Mouse (Mus musculus): ENCODE measurements around the gene Gpatch2. TPM values are rescaled to one million over a fixed set of nuclear protein-coding genes. Genes with fewer than 3 reads are reported as not detected.

The Gpatch2 gene
- 6.8 and 7.8 TPM in 2 replicates for total RNA-seq (2015)
- total RNA-seq (2017): 15.5 and 16.6 TPM in 2 replicates

DNA sequence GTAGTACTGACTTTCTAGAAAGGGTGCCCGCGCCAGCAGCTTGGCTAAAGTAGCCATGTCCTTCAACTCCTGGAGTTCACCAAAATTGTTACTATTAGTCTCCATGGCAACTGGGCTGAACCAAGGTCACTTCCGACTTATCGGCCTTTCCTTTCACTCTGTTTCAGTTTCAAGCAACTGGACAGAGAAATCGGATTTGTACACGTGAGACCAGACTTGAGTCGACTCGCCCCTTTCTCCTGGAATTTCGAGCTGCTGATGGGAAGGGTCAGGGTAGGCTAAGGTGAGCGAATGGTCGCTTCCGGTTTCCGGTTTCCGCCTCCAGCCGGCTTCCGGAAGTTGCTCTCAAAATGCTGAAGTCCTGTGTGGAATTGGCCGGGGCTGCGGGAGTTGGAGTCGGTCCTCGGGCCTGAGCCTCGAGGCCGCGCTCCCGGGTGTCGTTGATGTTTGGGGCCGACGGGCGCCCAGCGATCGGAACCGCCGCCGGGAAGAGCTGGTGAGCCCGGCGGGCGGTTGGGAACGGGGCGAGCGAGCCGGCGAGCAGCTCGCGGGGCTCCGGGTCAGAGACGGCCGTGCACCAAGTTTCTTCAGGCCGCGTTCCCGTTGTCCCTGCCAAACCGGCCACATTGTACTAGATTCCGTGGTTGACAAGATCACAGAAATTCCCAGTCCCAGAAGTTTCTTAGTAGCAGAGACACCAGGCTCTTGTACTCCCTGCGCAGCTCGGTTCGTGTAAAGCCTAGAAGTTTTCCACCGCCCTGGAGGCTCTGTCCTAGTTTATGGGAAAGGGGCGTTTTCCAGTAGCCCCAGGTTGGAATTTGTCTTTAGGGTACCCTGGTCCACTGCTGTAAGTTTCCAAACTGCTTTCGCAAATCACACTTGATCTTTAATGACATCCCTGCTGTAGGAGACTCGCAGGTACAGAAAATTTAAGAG, at the start of gene Gpatch2, which contains the start of gene Spata17:
Gpatch2 (plus strand) TSS at position 328 of the 936 bp plus-strand sequence.
Spata17 (minus strand) TSS at position 285 of the 936 bp plus-strand sequence.
- peak; percentile 94 for ATAC-seq (ENCODE audit: poor library complexity, severe bottlenecking)

GRCm38 (mm10) chr1:187169646-187170045, 45.7 kb upstream of the Gpatch2 start:
- ATAC-seq (ENCODE audit: poor library complexity, severe bottlenecking): no peak

DNA sequence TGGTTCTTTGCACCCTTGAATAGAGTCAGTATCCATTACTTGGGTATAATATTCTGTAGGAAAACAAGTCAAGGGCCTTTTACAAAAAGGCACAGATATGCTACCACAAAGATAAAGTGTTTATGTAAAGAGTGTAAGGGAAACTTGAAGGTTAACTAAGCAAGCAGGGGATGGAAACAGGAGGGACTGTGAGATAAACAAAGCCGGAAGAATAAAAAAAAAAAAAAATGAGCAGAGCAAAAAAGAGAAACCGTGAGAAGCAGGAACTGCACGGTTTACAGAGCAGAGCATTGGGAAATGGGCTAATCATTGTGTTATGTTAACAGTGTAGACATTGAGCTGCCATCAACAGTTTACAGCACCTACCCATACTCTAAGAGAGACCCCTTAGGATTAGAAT, 44.9 kb upstream of the Gpatch2 start:
- no peak for ATAC-seq (ENCODE audit: poor library complexity, severe bottlenecking)

DNA sequence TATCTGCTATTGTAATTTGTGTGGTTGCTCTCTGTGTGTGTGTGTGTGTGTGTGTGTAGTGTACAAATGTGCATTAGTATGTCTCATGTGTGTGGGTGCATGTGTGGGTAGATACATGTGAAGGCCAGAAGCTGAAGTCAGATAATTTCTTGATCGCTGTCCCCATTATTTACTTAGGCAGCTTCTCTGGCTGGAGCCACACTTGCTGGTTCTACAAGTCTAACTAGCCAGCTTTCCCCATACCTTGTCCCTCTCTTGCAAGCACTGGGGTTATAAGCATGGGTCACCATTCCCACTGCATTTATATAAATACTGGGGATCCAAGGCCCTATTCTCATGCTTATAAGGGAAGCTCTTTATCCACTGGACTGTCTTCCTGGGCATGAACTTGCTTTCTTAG, 39.3 kb upstream of the Gpatch2 start:
- ATAC-seq (ENCODE audit: poor library complexity, severe bottlenecking): no peak

DNA sequence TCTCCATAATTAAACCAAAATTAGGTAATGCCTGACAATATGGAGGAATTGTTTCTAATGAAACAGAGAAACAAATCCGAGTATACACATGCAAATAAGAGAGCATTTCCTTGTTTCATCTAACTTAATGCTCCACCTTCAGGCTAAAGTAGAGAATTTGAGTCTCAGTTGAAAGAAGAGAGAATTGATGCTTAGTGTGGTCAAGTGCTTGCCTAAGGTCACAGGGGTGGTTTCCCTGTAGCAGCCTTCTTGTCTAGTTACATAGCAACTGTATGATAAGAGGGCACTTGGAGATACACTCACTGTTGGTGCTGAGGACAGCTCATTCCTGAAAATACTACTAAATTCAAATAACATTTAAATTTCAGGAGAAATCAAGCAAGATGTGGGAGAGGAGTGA, 36.8 kb upstream of the Gpatch2 start:
- no peak for ATAC-seq (ENCODE audit: poor library complexity, severe bottlenecking)

DNA sequence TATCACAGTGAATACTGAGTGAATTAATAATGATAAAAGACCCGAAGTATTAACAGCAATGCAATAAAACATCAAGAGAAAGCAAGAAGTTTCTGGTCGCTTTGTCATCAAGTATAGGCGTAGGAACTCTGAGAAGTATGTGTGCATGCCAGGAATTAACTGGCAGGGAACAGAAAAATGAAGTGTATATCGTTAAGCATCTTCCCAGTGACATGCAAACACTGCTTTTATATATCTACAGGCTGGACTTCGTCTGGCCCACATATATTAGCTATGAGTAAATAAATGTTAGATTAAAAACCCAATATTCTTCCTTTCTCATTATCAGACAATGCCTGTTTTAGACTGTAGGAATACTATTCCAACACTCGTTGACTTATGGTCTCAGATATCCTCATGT, 9.8 kb upstream of the Gpatch2 start:
- ATAC-seq (ENCODE audit: poor library complexity, severe bottlenecking): no peak

GRCm38 (mm10) chr1:187209496-187209895, 5.8 kb upstream of the Gpatch2 start:
- no peak for ATAC-seq (ENCODE audit: poor library complexity, severe bottlenecking)

- no peak for ATAC-seq (ENCODE audit: poor library complexity, severe bottlenecking)
Observed at GRCm38 (mm10) chr1:187210736-187211135, 4.6 kb upstream of the Gpatch2 start.

GRCm38 (mm10) chr1:187216620-187217410, 1.5 kb downstream of the Gpatch2 start:
- ATAC-seq (ENCODE audit: poor library complexity, severe bottlenecking): peak; percentile 28; the same call in 1 of the 2 replicates

DNA sequence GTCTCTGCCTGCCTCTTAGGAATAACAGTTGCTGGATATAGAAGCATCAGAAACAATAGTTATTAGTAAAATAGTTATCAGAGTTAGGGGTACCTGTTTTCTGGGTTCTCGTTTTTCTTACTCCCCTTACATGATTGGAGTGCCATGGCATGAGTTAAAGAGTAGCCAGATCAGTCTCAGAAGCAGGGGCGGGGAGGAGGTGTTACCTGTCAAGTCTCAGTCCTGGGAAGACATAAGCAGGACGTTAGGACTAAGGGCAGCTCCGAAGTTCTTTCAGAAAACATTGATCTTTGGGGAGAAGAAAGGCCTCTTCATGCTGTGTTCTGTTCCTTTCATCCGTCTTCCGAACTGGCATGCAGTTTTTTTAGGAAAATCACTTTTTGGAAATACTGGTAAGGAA, 5.4 kb downstream of the Gpatch2 start:
- ATAC-seq (ENCODE audit: poor library complexity, severe bottlenecking): no peak

DNA sequence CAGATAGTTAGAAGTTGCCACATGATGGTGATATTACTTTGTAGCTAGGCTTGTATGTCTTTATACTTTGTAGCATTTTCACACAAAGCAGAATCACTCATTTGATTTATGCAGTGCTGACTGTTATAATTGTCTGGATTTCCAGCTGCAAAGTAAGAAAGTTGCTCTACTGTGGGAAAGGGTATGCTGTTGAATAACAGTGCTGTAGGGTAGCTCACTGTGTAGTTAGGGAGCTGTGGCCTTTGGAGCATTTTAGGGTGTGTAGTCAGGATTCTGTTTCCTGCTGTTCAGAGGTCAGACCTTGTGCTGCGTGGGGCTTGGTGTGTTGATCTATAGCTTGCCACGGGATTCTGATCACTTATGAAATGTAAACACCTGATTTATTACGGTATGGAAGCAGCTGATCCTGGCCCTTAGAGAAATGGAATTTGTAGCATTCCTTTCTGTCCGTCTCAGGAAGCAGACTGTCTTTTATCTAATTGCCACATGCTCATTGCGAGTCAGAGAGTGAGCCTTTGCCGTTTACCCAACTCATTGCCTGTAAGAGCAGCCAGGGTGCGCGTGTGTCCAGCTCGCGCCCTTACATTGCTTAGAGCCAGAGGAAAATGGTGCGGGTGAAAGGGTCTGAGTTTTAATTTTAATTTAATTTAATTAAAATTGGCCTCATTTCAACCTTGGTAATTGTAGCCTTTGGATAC, 11.2 kb downstream of the Gpatch2 start:
- ATAC-seq (ENCODE audit: poor library complexity, severe bottlenecking): no peak

DNA sequence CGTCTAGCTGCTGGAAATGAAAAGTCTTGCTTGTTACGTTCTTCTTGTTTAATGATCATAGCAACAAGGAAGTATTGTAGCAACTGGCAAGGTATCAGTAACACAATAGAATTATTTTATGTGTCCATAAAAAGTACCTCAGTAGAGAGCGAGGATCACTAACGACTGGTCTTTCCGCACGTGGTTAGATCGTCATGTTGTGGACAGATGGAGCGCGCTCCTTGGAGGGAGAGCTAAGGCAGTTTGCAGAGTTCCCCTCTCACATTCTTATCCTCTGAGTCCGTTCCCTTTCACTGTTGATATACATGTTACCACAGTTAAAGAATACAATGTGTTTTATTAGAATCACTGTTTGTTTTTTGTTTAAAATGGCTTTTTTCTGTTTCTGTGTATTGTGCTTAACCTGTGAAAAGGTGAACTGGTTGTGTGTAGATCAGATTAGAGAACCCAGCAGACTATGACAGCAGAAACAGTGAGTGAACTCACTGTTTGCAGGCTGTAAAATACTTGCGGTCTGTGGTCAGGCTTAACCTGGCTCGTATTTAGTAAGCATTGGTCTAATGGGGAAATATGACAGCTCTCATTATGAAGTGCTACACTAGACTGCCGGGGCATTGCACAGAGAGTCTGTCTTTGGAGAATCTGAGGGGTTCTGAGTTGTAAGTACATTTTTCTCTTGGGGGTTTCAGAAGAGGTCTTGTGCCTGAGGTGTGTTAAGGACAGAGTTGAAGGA, 13.3 kb downstream of the Gpatch2 start:
- peak; percentile 82 for ATAC-seq (ENCODE audit: poor library complexity, severe bottlenecking)

DNA sequence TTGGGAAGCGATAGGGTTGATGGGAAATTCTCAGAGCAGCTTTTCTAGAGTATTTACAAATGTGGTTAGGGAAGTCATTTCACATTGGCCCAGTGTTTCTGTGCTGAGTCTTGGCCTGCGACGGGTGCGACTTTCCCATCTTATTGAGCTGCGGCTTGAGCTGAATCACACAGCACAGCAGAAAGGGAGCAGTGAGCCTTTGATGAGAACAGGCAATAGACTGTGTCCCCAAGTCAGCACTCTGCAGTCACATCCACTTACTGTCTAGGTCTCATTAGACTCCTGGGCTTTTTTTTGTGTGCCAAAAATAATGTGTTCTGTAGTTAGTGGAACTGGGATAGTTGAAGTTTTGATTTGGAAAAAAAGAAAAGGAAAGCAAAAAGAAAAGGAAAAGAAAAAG, 14.9 kb downstream of the Gpatch2 start:
- no peak for ATAC-seq (ENCODE audit: poor library complexity, severe bottlenecking)

DNA sequence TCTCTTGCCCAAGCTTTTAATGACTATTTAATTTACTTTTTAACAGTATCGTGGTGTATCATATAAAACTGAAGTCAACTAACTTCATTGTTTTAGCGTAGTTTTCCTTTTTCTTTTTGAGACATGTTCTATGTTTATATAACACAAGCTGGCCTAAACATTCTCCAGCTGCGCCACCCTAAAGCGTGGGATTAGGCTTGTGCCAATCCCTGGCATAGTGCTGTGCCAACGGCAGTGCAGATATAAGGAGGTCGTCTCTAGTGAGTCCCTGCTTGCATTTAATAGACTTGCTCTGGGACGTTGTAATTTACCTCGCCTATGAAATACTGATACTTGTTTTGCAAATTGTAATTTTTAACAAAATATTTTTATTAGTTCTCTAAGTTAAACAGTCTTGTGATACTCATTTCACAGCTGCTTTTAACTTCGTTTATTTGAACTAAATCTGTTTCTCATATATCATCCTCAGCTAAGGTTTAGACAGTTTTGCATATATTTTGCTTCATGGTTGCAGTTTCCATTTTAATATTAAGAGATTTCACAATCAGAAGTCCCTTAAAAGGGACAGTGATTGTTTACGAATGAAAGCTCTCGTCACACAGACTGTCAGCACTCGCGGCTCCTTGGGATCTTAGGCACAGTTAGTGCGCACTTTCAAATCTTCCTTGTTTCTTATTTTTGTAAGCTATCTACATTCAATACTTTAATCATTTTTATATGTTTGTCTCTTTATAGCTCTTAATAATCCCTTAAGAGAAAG, 17.1 kb downstream of the Gpatch2 start:
- no peak for ATAC-seq (ENCODE audit: poor library complexity, severe bottlenecking)

- no peak for ATAC-seq (ENCODE audit: poor library complexity, severe bottlenecking)
Observed at GRCm38 (mm10) chr1:187232996-187233615, 17.8 kb downstream of the Gpatch2 start.

- ATAC-seq (ENCODE audit: poor library complexity, severe bottlenecking): no peak
Observed at GRCm38 (mm10) chr1:187235161-187235560, 19.9 kb downstream of the Gpatch2 start.

GRCm38 (mm10) chr1:187236296-187236695, 21.0 kb downstream of the Gpatch2 start:
- no peak for ATAC-seq (ENCODE audit: poor library complexity, severe bottlenecking)

DNA sequence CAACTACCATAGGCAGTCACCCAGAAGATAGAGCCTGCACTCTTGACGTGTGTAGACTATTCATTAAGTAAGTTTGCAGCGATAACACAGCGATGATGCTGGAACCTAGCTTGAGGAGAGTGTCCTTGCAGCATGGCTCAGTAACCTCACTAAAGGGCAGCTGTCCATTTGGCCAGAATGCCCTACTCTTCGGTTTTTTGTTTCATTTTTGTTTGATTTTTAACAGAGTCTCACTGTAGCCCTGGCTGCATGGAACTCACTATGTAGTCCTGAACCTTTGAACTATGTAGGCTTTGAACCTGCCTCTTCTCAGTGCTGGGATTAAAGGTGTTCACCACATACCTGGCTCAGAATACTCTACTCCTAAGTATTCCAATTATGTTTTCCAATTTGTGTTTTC, 22.8 kb downstream of the Gpatch2 start:
- ATAC-seq (ENCODE audit: poor library complexity, severe bottlenecking): no peak

- ATAC-seq (ENCODE audit: poor library complexity, severe bottlenecking): no peak
Observed at GRCm38 (mm10) chr1:187240304-187240703, 25.0 kb downstream of the Gpatch2 start.

All from megakaryocyte, adult 5-6 weeks (primary cell).